Mouse (Mus musculus) E14TG2a.4 (cell line): Measurements from ENCODE around the gene AY074887.

ENCODE experiments used
- CTCF ChIP-seq: conservative IDR thresholded peaks from 2 replicates; pipeline ENCODE4 v1.5.1; 2014; ENCODE audit warnings: low read length
- NANOG ChIP-seq: IDR thresholded peaks from 2 replicates; pipeline ENCODE4 v1.6.1; 2014; ENCODE audit warnings: borderline replicate concordance, low read length, mixed read lengths

- TF ChIP-seq CTCF = peak; percentile 96
- TF ChIP-seq NANOG = no peak
These were observed 19.0 kb downstream of the AY074887 start for GRCm38 (mm10) chr9:54931765-54932164.
